Mouse (Mus musculus) common myeloid progenitor, adult 5-6 weeks (primary cell): ENCODE results near the gene Gm7073. TPM values are rescaled to one million over a fixed set of nuclear protein-coding genes. Genes with fewer than 3 reads are reported as not detected.
A peak's percentile ranks its signal among the peaks of the same experiment; 100 is the strongest.

Source experiments
- ATAC-seq: replicated peaks from 2 replicates; pipeline ENCODE4 v1.8.0; 2016; ENCODE audit warnings: low read depth, mild to moderate bottlenecking, moderate TSS enrichment, inconsistent platforms; ENCODE audit not compliant: poor library complexity, severe bottlenecking
- total RNA-seq: library from RNA; stranded (forward); fragments of 200-1000, 187-1606 nt; gene quantifications from 2 replicates; pipeline ENCODE4 v1.2.3, GENCODE M21; 2017

The Gm7073 gene
- not detected in 2 replicates for total RNA-seq

DNA sequence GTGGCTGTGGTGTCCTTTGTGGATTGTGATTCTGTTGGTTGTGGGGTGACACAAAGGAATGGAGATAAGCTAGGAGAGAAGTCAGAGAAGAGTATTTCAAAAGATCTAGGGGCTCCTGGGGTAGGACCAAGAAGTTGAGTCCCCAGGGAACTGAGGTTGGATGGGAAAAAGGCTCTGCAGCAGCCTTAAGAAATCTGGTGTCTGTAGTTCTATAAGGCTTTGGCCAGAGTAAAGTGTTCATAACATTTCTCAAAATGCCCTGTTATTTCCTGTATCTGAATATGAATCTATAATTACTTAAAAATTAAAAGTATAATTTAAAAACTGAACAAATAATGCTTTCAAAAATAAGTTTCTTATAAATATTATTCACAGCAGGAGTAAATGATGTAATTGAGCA is at the start of gene Gm7073:
TSS of gene Gm7073 (minus strand) at position 101 of the 400 bp plus-strand sequence.
- no peak for ATAC-seq

GRCm38 (mm10) chrX:60570539-60570938 is 31.5 kb upstream of the Gm7073 start:
- no peak for ATAC-seq

- no peak for ATAC-seq
These were observed 30.0 kb upstream of the Gm7073 start for GRCm38 (mm10) chrX:60569047-60569446.

DNA sequence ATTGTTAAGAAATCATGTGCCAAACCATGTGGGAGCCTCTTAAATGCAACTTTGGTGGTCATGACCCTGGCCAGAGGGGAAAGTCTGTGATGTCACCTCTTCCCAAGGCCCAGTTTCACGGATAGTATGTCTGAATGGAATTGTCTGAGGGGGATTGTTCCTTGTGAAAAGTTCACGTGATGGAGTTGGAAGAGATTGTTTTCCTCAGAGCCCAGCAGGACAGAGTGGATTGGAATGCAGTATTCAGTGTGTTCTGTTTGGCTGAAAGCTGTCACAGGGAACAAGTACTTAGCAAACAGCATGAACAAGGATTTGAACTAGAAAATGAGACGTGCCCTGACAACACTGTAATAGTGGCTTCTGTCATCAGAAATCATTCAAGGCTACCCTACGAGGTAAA is 16.2 kb upstream of the Gm7073 start:
- no peak for ATAC-seq

DNA sequence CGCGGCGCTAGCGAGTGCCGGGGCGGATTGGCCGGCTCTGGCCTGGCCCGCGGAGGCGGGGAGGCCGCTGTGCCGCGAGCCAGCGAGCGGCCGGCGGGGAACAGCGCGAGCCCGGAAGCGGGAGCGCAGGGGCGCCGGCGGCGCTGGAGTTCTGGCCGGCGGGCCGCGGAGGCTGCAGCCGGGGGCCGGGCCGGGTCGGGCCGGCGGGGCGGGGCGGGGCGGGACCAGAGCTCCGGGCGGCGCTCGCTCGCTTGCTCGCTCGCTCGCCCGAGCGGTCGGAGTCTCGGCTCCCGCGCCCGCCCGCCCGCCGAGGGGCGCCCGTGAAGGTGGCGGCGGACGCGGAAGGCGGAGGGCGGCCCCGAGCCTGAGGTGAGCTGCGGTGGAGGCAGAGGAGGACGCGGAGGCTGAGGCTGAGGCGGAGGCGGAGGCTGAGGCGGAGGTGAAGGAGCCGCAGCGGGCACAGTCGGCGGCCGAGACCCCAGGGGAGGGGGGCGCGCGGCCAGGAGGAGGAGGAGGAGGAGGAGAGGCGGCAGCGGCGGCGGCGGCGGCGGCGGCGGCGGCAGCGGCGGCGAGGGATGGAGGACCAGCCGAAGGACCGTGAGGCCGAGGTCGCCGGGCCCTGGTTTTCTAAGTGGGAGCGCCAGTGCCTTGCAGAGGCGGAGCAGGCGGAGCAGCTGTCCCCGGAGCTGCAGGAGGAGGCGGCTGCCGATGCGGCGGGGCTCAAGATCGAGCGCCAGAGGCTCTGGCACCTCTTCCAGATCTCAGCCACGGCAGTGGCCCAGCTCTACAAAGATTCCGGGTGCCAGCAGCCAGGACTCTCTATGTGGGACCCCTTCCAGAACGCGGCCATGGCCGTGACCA is 8.6 kb upstream of the Gm7073 start:
- peak; percentile 54; the same call in 1 of the 2 replicates for ATAC-seq

DNA sequence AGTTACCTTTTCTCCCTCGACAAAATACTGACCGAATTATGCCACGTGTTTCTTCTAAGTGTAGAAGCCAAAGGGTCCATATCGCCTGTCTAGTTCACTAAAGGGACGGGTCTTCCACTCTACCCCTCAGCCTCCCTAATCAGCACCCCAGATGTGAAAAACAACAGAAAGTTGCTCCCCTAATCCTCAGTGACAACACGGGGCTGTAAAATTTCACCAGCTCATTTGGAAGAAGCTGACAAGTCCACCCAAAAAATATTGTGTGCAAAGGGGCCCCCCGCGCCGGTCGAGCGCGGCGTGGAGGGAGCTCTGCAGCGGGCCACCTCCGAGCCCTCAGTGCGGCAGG is 8.0 kb upstream of the Gm7073 start:
- no peak for ATAC-seq

- no peak for ATAC-seq
These were observed 6.9 kb upstream of the Gm7073 start for GRCm38 (mm10) chrX:60545906-60546305.

DNA sequence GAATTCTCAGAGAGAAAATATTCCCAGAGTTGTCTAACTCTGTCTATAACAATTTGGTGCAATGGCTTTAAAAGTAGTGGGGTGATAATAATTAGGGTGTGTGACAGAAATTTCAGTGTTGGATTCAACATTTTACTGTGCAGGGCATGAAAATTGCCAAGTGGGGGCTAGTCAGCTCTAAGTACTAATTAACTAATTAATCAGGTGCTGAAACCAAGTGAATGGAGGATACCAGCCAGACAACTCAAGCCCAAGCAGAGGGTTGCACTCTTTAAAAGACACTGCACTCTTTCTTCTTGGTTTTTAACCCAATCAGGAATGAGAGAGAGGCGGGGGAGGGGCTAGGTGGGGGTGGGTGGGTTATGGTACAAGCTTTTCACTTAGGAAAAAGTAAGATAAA is 6.4 kb upstream of the Gm7073 start:
- ATAC-seq = no peak

DNA sequence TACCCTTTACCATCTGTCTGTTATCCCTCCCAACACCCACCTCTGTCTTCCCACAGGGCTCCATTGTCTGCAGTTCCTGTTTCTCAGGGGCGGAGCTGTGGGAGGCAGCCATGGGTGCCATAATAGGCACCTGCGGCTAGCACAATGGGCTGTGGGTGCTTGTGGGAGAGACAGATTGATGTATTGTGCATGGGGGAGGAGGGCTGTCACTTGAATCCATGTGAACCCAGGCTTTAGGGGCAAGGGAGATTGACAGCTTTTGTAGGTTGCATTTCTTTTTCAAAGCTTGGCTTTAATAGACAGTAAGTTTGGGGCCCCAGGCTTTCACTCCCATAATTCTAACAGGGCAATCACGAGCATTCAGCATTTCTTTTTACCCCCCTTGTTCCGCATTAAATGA is 5.0 kb upstream of the Gm7073 start:
- ATAC-seq = 0 out of 2 replicates have a peak, but pooled peaks have one; percentile 29

- no peak for ATAC-seq
These were observed 3.9 kb upstream of the Gm7073 start for GRCm38 (mm10) chrX:60542901-60543300.

- ATAC-seq = peak; percentile 58; the same call in 1 of the 2 replicates
These were observed 35.1 kb downstream of the Gm7073 start for GRCm38 (mm10) chrX:60503995-60504394.

DNA sequence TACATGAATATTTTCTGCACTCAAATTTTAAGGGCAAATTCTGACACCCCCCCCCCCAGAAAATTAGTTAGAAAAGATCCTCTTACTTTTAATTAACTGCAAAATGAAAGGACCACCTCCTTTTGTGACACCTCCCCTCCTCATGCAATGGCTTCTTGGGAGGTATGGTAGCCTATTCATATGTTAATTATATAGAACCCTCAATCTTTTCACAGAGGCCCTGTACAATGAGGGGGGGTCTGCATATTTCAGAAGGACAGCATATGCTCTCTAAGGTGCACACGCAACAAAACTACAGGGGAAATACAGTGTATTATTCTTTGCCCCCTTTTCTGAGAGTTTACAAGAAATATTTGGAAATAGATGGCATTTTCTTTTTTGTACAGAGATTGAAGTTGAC is 41.3 kb downstream of the Gm7073 start:
- no peak for ATAC-seq

DNA sequence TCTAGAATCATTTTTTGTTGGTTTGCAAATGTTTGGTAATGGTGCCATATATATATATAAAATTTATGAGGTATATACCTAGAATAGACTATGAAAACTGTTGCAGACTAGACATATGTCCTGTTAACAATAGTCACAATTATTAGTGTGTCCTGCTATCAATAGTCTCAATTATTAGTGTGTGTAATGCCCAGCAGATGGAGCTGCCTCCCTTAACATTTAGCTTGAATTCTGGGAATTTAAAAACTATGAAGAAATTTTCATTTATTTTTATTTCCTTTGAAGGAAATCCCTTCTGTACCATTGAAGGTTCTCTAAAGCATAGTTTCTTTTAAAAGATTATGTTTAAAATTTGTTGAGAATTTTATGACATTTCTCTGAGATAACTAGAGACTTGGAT is 43.7 kb downstream of the Gm7073 start:
- no peak for ATAC-seq

- no peak for ATAC-seq
These were observed 75.3 kb downstream of the Gm7073 start for GRCm38 (mm10) chrX:60463786-60464185.

GRCm38 (mm10) chrX:60414563-60415111 is 124.4 kb downstream of the Gm7073 start:
- ATAC-seq = no peak

- ATAC-seq = no peak
These were observed 133.4 kb downstream of the Gm7073 start for GRCm38 (mm10) chrX:60405681-60406080.

GRCm38 (mm10) chrX:60404668-60405044 is 134.4 kb downstream of the Gm7073 start:
- ATAC-seq = peak; percentile 97

DNA sequence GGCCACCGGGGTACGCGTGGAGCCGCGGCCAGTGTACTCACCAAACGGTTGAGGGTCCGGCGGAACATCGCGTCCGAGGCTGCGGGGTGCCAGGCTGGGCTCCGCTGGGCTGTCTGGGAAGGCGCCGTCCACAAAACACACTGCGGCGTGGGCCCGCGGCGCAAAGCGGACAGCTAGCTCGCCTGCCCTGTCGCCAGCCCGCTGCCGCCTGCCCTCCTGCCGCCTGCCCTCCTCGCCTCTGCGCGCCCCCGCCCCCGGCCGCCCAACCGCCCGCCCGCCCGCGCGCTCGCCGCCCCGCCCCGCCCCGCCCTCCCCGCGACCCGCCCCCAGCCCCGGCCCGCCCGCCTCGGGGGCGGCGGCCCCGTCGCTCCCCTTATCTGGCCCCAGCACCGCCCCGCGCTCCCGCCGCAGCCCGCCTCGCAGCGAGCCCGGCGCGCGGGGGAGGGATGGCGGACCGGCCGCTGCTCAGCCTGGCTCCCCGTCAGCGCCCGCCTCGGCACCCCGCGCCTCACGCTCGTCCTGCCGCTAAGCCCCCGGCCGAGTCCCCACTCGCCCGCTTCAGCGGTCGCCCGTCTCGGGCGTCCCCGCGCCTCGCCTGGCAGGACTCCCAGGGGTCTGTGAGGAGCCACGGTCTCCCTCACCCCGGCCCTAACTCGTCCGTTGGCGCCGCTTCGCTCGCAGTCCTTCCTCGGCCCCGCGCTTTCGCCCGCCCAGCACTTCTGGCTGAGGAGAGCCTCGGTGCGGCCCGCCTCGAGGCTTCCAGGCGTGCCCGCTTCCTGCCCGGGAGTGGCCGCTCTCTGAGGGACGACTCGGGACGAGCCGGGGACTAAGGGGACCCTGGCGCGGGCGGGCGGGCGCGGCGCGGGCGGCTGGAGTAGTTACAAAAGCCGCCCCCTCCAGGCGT is 135.0 kb downstream of the Gm7073 start:
- peak; percentile 31 for ATAC-seq

DNA sequence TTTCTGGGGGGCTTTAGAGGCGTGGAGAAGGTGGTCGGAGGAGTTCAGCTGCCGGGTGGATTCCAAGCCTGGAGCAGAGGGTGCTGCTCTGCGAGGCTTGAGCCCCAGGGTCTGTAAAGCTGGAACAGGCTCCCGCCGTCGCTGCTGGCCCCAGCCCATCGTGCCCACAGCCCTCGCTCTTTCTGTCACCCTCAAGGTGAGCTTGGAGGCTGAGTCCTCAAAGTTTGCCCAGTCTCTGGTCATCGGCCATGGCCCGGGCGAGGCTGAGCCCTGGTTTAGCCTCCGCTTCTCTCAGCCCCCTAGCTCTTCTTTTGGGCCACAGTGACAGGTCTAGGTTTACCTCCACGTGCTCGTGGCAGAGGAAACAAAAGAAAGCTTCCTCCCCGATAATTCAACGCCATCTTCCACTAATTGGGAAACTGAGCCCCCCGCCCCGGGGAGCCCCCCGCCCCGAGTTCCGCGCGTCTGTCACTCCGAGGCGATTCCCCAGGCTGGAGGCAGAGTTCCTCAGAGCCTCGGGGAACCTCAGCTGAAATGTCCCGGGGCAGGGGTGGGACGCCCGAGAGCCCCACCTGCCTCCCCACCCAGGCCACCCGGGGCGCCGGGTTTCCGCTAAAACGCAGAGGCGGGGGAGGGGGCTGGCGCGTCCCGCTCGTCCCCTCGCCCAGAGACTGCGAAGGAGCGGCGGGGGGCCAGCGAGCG is 135.8 kb downstream of the Gm7073 start:
- no peak for ATAC-seq

- no peak for ATAC-seq
These were observed 144.8 kb downstream of the Gm7073 start for GRCm38 (mm10) chrX:60394292-60394691.
